Mouse (Mus musculus) thymus, adult 2 months (tissue): ENCODE results near the gene Psors1c2.

Source experiments
- CTCF ChIP-seq: fragments of 200-500 bp; IDR thresholded peaks from 2 replicates; pipeline ENCODE4 v1.5.1; 2012; ENCODE audit warnings: mild to moderate bottlenecking, control low read depth, low read length, moderate library complexity, borderline replicate concordance; ENCODE audit not compliant: control insufficient read depth, poor library complexity, insufficient read depth; ENCODE audit errors: extremely low read depth
- POLR2A ChIP-seq: fragments of 200-500 bp; IDR thresholded peaks from 2 replicates; pipeline ENCODE4 v1.6.1; 2012; ENCODE audit warnings: mild to moderate bottlenecking, low read length, control low read depth, moderate library complexity; ENCODE audit not compliant: control insufficient read depth, poor library complexity, insufficient read depth; ENCODE audit errors: extremely low read depth

GRCm38 (mm10) chr17:35554761-35555397 is 21.9 kb downstream of the Psors1c2 start:
- TF ChIP-seq CTCF (no peak), POLR2A (no peak)
